Mouse (Mus musculus) heart, embryonic 14.5 days (tissue): ENCODE measurements around the gene Acbd7. TPM values are rescaled to one million over a fixed set of nuclear protein-coding genes. Genes with fewer than 3 reads are reported as not detected.

ENCODE experiments used
- ATAC-seq: fragments of 200-750 bp; cut with Nextera tagmentation; 2 replicates; pipeline ENCODE4 v1.8.0; 2017; ENCODE audit warnings: low read depth, moderate TSS enrichment; ENCODE audit not compliant: insufficient number of reproducible peaks, insufficient read depth, low FRiP score
- H3K27ac ChIP-seq, 2 experiments: fragments of 200-500 bp in 1 of 2; fragments of 300-500 bp in 1 of 2; sonication (generic) in 1 of 2; replicated peaks in 1 of 2; 2 replicates each; pipeline ENCODE4 v1.5.1; 2012 to 2014; ENCODE audit warnings: low read depth in 2 of 2, low read length in 2 of 2, control low read depth in 1 of 2, mild to moderate bottlenecking in 1 of 2, mixed read lengths in 1 of 2; ENCODE audit not compliant: control insufficient read depth in 1 of 2, insufficient read depth in 1 of 2
- H3K27me3 ChIP-seq: fragments of 300-500 bp; sonication (generic); 2 replicates; pipeline ENCODE4 v1.6.1; 2014; ENCODE audit warnings: mild to moderate bottlenecking, low read length, control low read depth; ENCODE audit not compliant: control insufficient read depth, insufficient read depth
- H3K36me3 ChIP-seq: fragments of 300-500 bp; sonication (generic); 2 replicates; pipeline ENCODE4 v1.6.1; 2014; ENCODE audit warnings: mild to moderate bottlenecking, control low read depth, low read length, mixed read lengths; ENCODE audit not compliant: control insufficient read depth, insufficient read depth
- H3K4me1 ChIP-seq, 2 experiments: fragments of 200-500 bp in 1 of 2; fragments of 300-500 bp in 1 of 2; sonication (generic) in 1 of 2; 2 replicates each; pipeline ENCODE4 v1.6.1; 2012 to 2014; ENCODE audit warnings: low read length in 2 of 2, control low read depth in 1 of 2, mixed read lengths in 1 of 2; ENCODE audit not compliant: control insufficient read depth in 2 of 2, insufficient read depth in 2 of 2
- H3K4me2 ChIP-seq: fragments of 300-500 bp; sonication (generic); 2 replicates; pipeline ENCODE4 v1.6.1; 2014; ENCODE audit warnings: mild to moderate bottlenecking, low read length
- H3K4me3 ChIP-seq, 2 experiments: fragments of 200-500 bp in 1 of 2; fragments of 300-500 bp in 1 of 2; sonication (generic) in 1 of 2; 2 replicates each; pipeline ENCODE4 v1.5.1; 2012 to 2014; ENCODE audit warnings: low read length in 2 of 2, mild to moderate bottlenecking in 2 of 2, control low read depth in 1 of 2, low read depth in 1 of 2, moderate library complexity in 1 of 2; ENCODE audit not compliant: control insufficient read depth in 1 of 2, insufficient read depth in 1 of 2
- H3K9ac ChIP-seq: fragments of 300-500 bp; sonication (generic); 2 replicates; pipeline ENCODE4 v1.6.1; 2014; ENCODE audit warnings: mild to moderate bottlenecking, low read length
- H3K9me3 ChIP-seq: fragments of 300-500 bp; sonication (generic); 2 replicates; pipeline ENCODE4 v1.6.1; 2016; ENCODE audit warnings: low read length, control low read depth; ENCODE audit not compliant: control insufficient read depth
- WGBS: fragments of 180-500 bp; shearing (Covaris S2); extraction: QIAGEN DNeasy Blood & Tissue Kit; methylation state at CpG from one replicate; pipeline ENCODE4 v1.1.7; 2014; 5-methylcytosine and 5-hydroxymethylcytosine counted together
- polyA plus RNA-seq: library from polyadenylated mRNA; unstranded; fragments of >200 nt; fragmentation: Nextera tagmentation; extraction: Ambion mirVana; gene quantifications from 2 replicates; pipeline ENCODE4 v1.2.1, GENCODE M21; 2014

Acbd7 gene
- polyA plus RNA-seq, 1 experiment from 2014 or later, result 0.70 TPM

GRCm38 (mm10) chr2:3324381-3325130, 11.4 kb upstream of the Acbd7 start:
- Histone ChIP-seq H3K4me1 (no peaks in the 10 kb centered on the region), H3K27me3 (no peaks in the 10 kb centered on the region), H3K4me3 (no peak overlapping the region), H3K36me3 (peaks cover 87% of the 10 kb centered on the region), H3K9me3 (no peaks in the 10 kb centered on the region), H3K27ac (no peak overlapping the region), H3K4me2 (no peak overlapping the region), H3K9ac (no peak overlapping the region)
- WGBS, result 94% methylated on average over 7 of the region's 7 CpGs
- ATAC-seq, result no peak

GRCm38 (mm10) chr2:3326547-3326946, 9.4 kb upstream of the Acbd7 start:
- peaks cover 2 to 7% of the 10 kb centered on the region in 2 experiments; a peak in 3 of 4 replicates for H3K4me1 ChIP-seq
- H3K27ac ChIP-seq, result no peak overlapping the region
- no peak overlapping the region for H3K4me2 ChIP-seq
- no peak overlapping the region for H3K9ac ChIP-seq
- no peaks in the 10 kb centered on the region for H3K9me3 ChIP-seq
- H3K4me3 ChIP-seq, result no peak overlapping the region
- H3K27me3 ChIP-seq, result no peaks in the 10 kb centered on the region
- 32% methylated on average over 1 of the region's 1 CpGs for WGBS
- H3K36me3 ChIP-seq, result peaks cover 80% of the 10 kb centered on the region
- no peak for ATAC-seq

GRCm38 (mm10) chr2:3327351-3327750, 8.6 kb upstream of the Acbd7 start:
- Histone ChIP-seq H3K9me3 (no peaks in the 10 kb centered on the region), H3K27ac (no peak overlapping the region), H3K36me3 (peaks cover 73% of the 10 kb centered on the region), H3K9ac (no peak overlapping the region), H3K4me2 (no peak overlapping the region), H3K27me3 (no peaks in the 10 kb centered on the region), H3K4me3 (no peak overlapping the region), H3K4me1 (peaks cover 2 to 10% of the 10 kb centered on the region in 2 experiments; a peak in 3 of 4 replicates)
- WGBS, result 26% methylated on average over 1 of the region's 1 CpGs
- no peak for ATAC-seq

GRCm38 (mm10) chr2:3331071-3331703, 4.8 kb upstream of the Acbd7 start:
- Histone ChIP-seq H3K9ac (0 out of 2 replicates have a peak overlapping the region, but pooled peaks have one; percentile 27), H3K27ac (no peak overlapping the region)

GRCm38 (mm10) chr2:3332056-3332455, 3.9 kb upstream of the Acbd7 start:
- H3K27ac ChIP-seq, result peak overlapping the region; percentile 59 to 68
- WGBS, result under 1% methylated on average over 21 of the region's 21 CpGs
- H3K36me3 ChIP-seq, result peaks cover 32% of the 10 kb centered on the region
- H3K9ac ChIP-seq, result peak overlapping the region; percentile 79
- ATAC-seq, result 0 out of 2 replicates have a peak, but pooled peaks have one; percentile 6
- H3K4me1 ChIP-seq, result peaks cover 6 to 13% of the 10 kb centered on the region in 2 experiments
- H3K9me3 ChIP-seq, result no peaks in the 10 kb centered on the region
- peak overlapping the region; percentile 63 to 75 for H3K4me3 ChIP-seq
- peaks cover 3% of the 10 kb centered on the region; the same call in 1 of the 2 replicates for H3K27me3 ChIP-seq
- H3K4me2 ChIP-seq, result peak overlapping the region; percentile 79

More at GRCm38 (mm10) chr2:3331071-3331703, 4.8 kb upstream of the Acbd7 start:
- 71% methylated on average over 5 of the region's 5 CpGs for WGBS
- Histone ChIP-seq H3K27me3 (no peaks in the 10 kb centered on the region), H3K4me1 (peaks cover 6 to 12% of the 10 kb centered on the region in 2 experiments), H3K4me2 (peak overlapping the region; percentile 79), H3K4me3 (peak overlapping the region in 1 of 2 experiments; percentile 63; a peak in 1 of 4 replicates), H3K9me3 (no peaks in the 10 kb centered on the region), H3K36me3 (peaks cover 37% of the 10 kb centered on the region)
- ATAC-seq, result no peak

- H3K9me3 ChIP-seq, result no peaks in the 10 kb centered on the region
- H3K36me3 ChIP-seq, result peaks cover 27% of the 10 kb centered on the region
- H3K9ac ChIP-seq, result peak within 1 kb of the TSS; percentile 79
- H3K4me3 ChIP-seq, result peak within 1 kb of the TSS; percentile 63 to 75
- under 1% methylated on average over 45 of the region's 45 CpGs for WGBS
- peak; percentile 99 for ATAC-seq
- peaks cover 3% of the 10 kb centered on the region; the same call in 1 of the 2 replicates for H3K27me3 ChIP-seq
- H3K4me2 ChIP-seq, result peak within 1 kb of the TSS; percentile 79
- peaks cover 6 to 13% of the 10 kb centered on the region in 2 experiments for H3K4me1 ChIP-seq
- H3K27ac ChIP-seq, result peak within 1 kb of the TSS; percentile 68 to 75
These were observed 3.3 kb upstream of the Acbd7 start, which contains the start of gene Rpp38 for GRCm38 (mm10) chr2:3332484-3333242. TSS of gene Rpp38 (minus strand) at chr2:3332643.

- H3K36me3 ChIP-seq, result peaks cover 16% of the 10 kb centered on the region
- H3K4me3 ChIP-seq, result no peak overlapping the region
- WGBS, result 88% methylated on average over 12 of the region's 12 CpGs
- H3K9ac ChIP-seq, result no peak overlapping the region
- H3K4me1 ChIP-seq, result peaks cover 6 to 13% of the 10 kb centered on the region in 2 experiments
- no peaks in the 10 kb centered on the region for H3K9me3 ChIP-seq
- no peak overlapping the region for H3K27ac ChIP-seq
- peaks cover 3% of the 10 kb centered on the region; the same call in 1 of the 2 replicates for H3K27me3 ChIP-seq
- no peak overlapping the region for H3K4me2 ChIP-seq
- no peak for ATAC-seq
These were observed 2.2 kb upstream of the Acbd7 start for GRCm38 (mm10) chr2:3333761-3334160.
